Mouse (Mus musculus) ovary, postnatal 10 days (tissue): ENCODE measurements around the gene Mab21l1.

Experiments used
- DNase-seq: peaks from one replicate; pipeline ENCODE4 v3.0.0; 2022; ENCODE audit warnings: low spot score

The Mab21l1 gene

GRCm38 (mm10) chr3:55778764-55779730 is 3.3 kb upstream of the Mab21l1 start:
- no peak for DNase-seq

GRCm38 (mm10) chr3:55780120-55781070 is 1.9 kb upstream of the Mab21l1 start:
- DNase-seq = no peak

GRCm38 (mm10) chr3:55781429-55782055 is 768 bp upstream of the Mab21l1 start:
- no peak for DNase-seq

GRCm38 (mm10) chr3:55782771-55783170 is 461 bp downstream of the Mab21l1 start:
- no peak for DNase-seq

- DNase-seq = no peak
These were observed 1.1 kb downstream of the Mab21l1 start for GRCm38 (mm10) chr3:55783171-55784081.

GRCm38 (mm10) chr3:55784101-55784500 is 1.8 kb downstream of the Mab21l1 start:
- no peak for DNase-seq

- DNase-seq = no peak
These were observed 3.1 kb downstream of the Mab21l1 start for GRCm38 (mm10) chr3:55785266-55785980.

GRCm38 (mm10) chr3:55785981-55786725 is 3.8 kb downstream of the Mab21l1 start:
- DNase-seq = no peak

GRCm38 (mm10) chr3:55786835-55787486 is 4.7 kb downstream of the Mab21l1 start:
- DNase-seq = no peak

GRCm38 (mm10) chr3:55787487-55788213 is 5.3 kb downstream of the Mab21l1 start:
- DNase-seq = peak; percentile 58

- no peak for DNase-seq
These were observed 5.9 kb downstream of the Mab21l1 start for GRCm38 (mm10) chr3:55788214-55788586.

- DNase-seq = no peak
These were observed 6.4 kb downstream of the Mab21l1 start for GRCm38 (mm10) chr3:55788621-55789201.

- DNase-seq = no peak
These were observed 7.5 kb downstream of the Mab21l1 start for GRCm38 (mm10) chr3:55789856-55790255.

GRCm38 (mm10) chr3:55790609-55791008 is 8.3 kb downstream of the Mab21l1 start:
- DNase-seq = no peak

- DNase-seq = no peak
These were observed 9.9 kb downstream of the Mab21l1 start for GRCm38 (mm10) chr3:55792251-55792650.

- no peak for DNase-seq
These were observed 11.7 kb downstream of the Mab21l1 start for GRCm38 (mm10) chr3:55793842-55794575.

- DNase-seq = no peak
These were observed 12.5 kb downstream of the Mab21l1 start for GRCm38 (mm10) chr3:55794768-55795167.
